In the genomic region with DNA sequence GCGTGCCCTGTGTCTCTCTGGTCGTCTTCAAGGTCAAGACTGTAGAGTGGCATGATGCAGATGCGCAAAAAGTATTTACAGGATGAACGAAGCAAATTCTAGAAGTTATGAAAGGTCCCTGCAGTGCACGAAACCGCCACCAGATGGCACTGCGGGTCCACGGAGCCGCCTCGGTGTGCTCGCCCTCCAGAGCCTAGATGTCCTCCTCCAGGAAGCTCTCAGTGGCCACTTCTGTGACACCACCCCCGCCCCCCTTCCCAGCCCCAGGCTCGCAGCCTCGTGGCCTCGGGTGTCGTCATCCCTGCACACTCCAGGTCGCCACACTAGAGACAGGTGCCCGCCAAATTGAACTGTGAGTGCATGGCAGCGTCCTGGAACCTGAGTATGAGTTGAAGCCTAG, we compare ENCODE assay signal across 9 mouse cellular contexts. TPM values are rescaled to one million over a fixed set of nuclear protein-coding genes. Genes with fewer than 3 reads are reported as not detected.
DNase-seq lines count a peak whose midpoint lies in the region; ATAC-seq and TF ChIP-seq lines count a peak whose summit lies in the region.
"Had no signal": no experiment of that assay in that cellular context is flagged by ENCODE, and none has a peak within 500 bp of the region (broad histone marks: within the 10 kb centered on the region; RNA-seq: fewer than 3 reads in every experiment).

No protein-coding gene starts in this region.

- peak; percentile 79 for DNase-seq in c-Kit-positive CD71-negative TER-119-negative erythroid progenitor cells, embryonic 14.5 days (ENCODE audit: low read depth)
- DNase-seq in forebrain, embryonic 10.5 days (ENCODE audit: extremely low spot score, low spot score) = peak; percentile 84
- peak; percentile 83 for DNase-seq in kidney, postnatal 14 days
- peak; percentile 90 for DNase-seq in liver, postnatal 0 days
- peak; percentile 52 to 67 for DNase-seq in thymus, adult 18-20 months

- peak; percentile 97 for TF ChIP-seq CTCF in liver, postnatal 0 days (IDR thresholded peaks at IDR 0.05; ENCODE audit: low read depth)

- H3K27me3 ChIP-seq in forebrain, embryonic 10.5 days (ENCODE audit: poor library complexity, severe bottlenecking) = peaks cover 67% of the 10 kb centered on the region
- H3K27me3 ChIP-seq in heart, embryonic 16.5 days (ENCODE audit: control insufficient read depth, insufficient read depth, low read length) = peaks cover 30% of the 10 kb centered on the region
- H3K27me3 ChIP-seq in liver, postnatal 0 days (ENCODE audit: insufficient read depth, low read length) = peaks cover 30% of the 10 kb centered on the region
- H3K27me3 ChIP-seq in neural tube, embryonic 13.5 days = peaks cover 48% of the 10 kb centered on the region

- peak; percentile 74 for ATAC-seq in CD4-positive, CD25-positive, alpha-beta regulatory T cell, adult 4 months
- 0 out of 2 replicates have a peak, but pooled peaks have one; percentile 14 for ATAC-seq in heart, embryonic 16.5 days (replicated peaks; ENCODE audit: extremely low read depth, insufficient read depth, low FRiP score)
- ATAC-seq in liver, postnatal 0 days = peak; percentile 78
- peak; percentile 64; the same call in 1 of the 2 replicates for ATAC-seq in neural tube, embryonic 13.5 days (ENCODE audit: low read depth)

- no peak overlapping the region for H3K27ac ChIP-seq in forebrain, embryonic 10.5 days
- H3K27ac ChIP-seq in heart, embryonic 16.5 days (ENCODE audit: low read length) = no peak overlapping the region
- no peak overlapping the region for H3K27ac ChIP-seq in liver, postnatal 0 days (ENCODE audit: low read depth)
- H3K27ac ChIP-seq in neural tube, embryonic 13.5 days (replicated peaks) = no peak overlapping the region

- TF ChIP-seq EP300 in liver, postnatal 0 days (IDR thresholded peaks at IDR 0.05; ENCODE audit: low read depth) = no peak

- peak overlapping the region; percentile 54; the same call in 1 of the 2 replicates for H3K9ac ChIP-seq in heart, embryonic 16.5 days (ENCODE audit: low read length)
- H3K9ac ChIP-seq in liver, postnatal 0 days (replicated peaks) = no peak overlapping the region
- H3K9ac ChIP-seq in neural tube, embryonic 13.5 days = no peak overlapping the region

- peak overlapping the region; percentile 31; the same call in 1 of the 2 replicates for H3K4me3 ChIP-seq in forebrain, embryonic 10.5 days
- H3K4me3 ChIP-seq in heart, embryonic 16.5 days (ENCODE audit: low read length) = no peak overlapping the region
- H3K4me3 ChIP-seq in liver, postnatal 0 days (ENCODE audit: low read depth, low read length) = no peak overlapping the region
- no peak overlapping the region for H3K4me3 ChIP-seq in neural tube, embryonic 13.5 days
- H3K4me3 ChIP-seq: erythroblast, embryonic 14.5 days had no signal

- WGBS in forebrain, embryonic 10.5 days = 2% methylated on average over 19 of the region's 19 CpGs
- WGBS in heart, embryonic 16.5 days = 4% methylated on average over 19 of the region's 19 CpGs
- WGBS in liver, postnatal 0 days (ENCODE audit: insufficient replicate concordance) = 4% methylated on average over 19 of the region's 19 CpGs
- WGBS in neural tube, embryonic 13.5 days = 3% methylated on average over 19 of the region's 19 CpGs

- H3K9me3 ChIP-seq in forebrain, embryonic 10.5 days = peaks cover 9% of the 10 kb centered on the region
- peaks cover 5% of the 10 kb centered on the region for H3K9me3 ChIP-seq in heart, embryonic 16.5 days (replicated peaks; ENCODE audit: control insufficient read depth, low read length)
- peaks cover 6% of the 10 kb centered on the region; the same call in 1 of the 2 replicates for H3K9me3 ChIP-seq in liver, postnatal 0 days (ENCODE audit: low read length)
- H3K9me3 ChIP-seq in neural tube, embryonic 13.5 days = peaks cover 5% of the 10 kb centered on the region; the same call in 1 of the 2 replicates

- H3K36me3 ChIP-seq in forebrain, embryonic 10.5 days (replicated peaks) = no peaks in the 10 kb centered on the region
- no peaks in the 10 kb centered on the region for H3K36me3 ChIP-seq in heart, embryonic 16.5 days (ENCODE audit: control insufficient read depth, insufficient read depth)
- H3K36me3 ChIP-seq in liver, postnatal 0 days (replicated peaks; ENCODE audit: insufficient read depth, low read length) = no peaks in the 10 kb centered on the region
- no peaks in the 10 kb centered on the region for H3K36me3 ChIP-seq in neural tube, embryonic 13.5 days

- H3K4me2 ChIP-seq in heart, embryonic 16.5 days (ENCODE audit: low read depth, low read length) = peak overlapping the region; percentile 50; the same call in 1 of the 2 replicates
- peak overlapping the region; percentile 27; the same call in 1 of the 2 replicates for H3K4me2 ChIP-seq in liver, postnatal 0 days (ENCODE audit: low read depth, low read length)
- H3K4me2 ChIP-seq in neural tube, embryonic 13.5 days = peak overlapping the region; percentile 35

- H3K4me1 ChIP-seq in forebrain, embryonic 10.5 days = peaks cover 15% of the 10 kb centered on the region
- peaks cover 14% of the 10 kb centered on the region for H3K4me1 ChIP-seq in heart, embryonic 16.5 days (ENCODE audit: control insufficient read depth, insufficient read depth, low read length)
- peaks cover 7% of the 10 kb centered on the region; the same call in 1 of the 2 replicates for H3K4me1 ChIP-seq in liver, postnatal 0 days (ENCODE audit: insufficient read depth)
- H3K4me1 ChIP-seq in neural tube, embryonic 13.5 days (replicated peaks) = peaks cover 11% of the 10 kb centered on the region

RNA-seq across cellular contexts. Expression of a gene that starts 0.8 kb away (rescaled TPM):
- polyA plus RNA-seq in CD4-positive, CD25-positive, alpha-beta regulatory T cell, adult 4 months (2017; shearing (Covaris generic)) = not detected
- not detected in 2 replicates for polyA plus RNA-seq in forebrain, embryonic 10.5 days (2016; fragmentation: Nextera tagmentation; extraction: Ambion mirVana)
- polyA plus RNA-seq in heart, embryonic 16.5 days (2015; fragmentation: Nextera tagmentation; extraction: Ambion mirVana) = 2,882 and 3,117 TPM in 2 replicates
- polyA plus RNA-seq in liver, postnatal 0 days (2015; fragmentation: Nextera tagmentation; extraction: Ambion mirVana) = 5.3 and 94.1 TPM in 2 replicates
- polyA plus RNA-seq in neural tube, embryonic 13.5 days (2015; fragmentation: Nextera tagmentation; extraction: Ambion mirVana) = 1.1 and 1.3 TPM in 2 replicates
- polyA plus RNA-seq: erythroblast, embryonic 14.5 days had no signal

RNA-seq across cellular contexts. Expression of a gene that starts 1.5 kb away (rescaled TPM):
- polyA plus RNA-seq in CD4-positive, CD25-positive, alpha-beta regulatory T cell, adult 4 months (2017; shearing (Covaris generic)) = 1 to 10 TPM; 2.6 to 3.3 TPM
- 3.6 and 4.8 TPM in 2 replicates for polyA plus RNA-seq in forebrain, embryonic 10.5 days (2016; fragmentation: Nextera tagmentation; extraction: Ambion mirVana)
- polyA plus RNA-seq in heart, embryonic 16.5 days (2015; fragmentation: Nextera tagmentation; extraction: Ambion mirVana) = 4.1 and 5.0 TPM in 2 replicates
- polyA plus RNA-seq in liver, postnatal 0 days (2015; fragmentation: Nextera tagmentation; extraction: Ambion mirVana) = 0.12 and 0.32 TPM in 2 replicates
- polyA plus RNA-seq in neural tube, embryonic 13.5 days (2015; fragmentation: Nextera tagmentation; extraction: Ambion mirVana) = 4.0 and 5.3 TPM in 2 replicates
- polyA plus RNA-seq: erythroblast, embryonic 14.5 days had no signal

RNA-seq across cellular contexts. Expression of a gene that starts 23.6 kb away (rescaled TPM):
- 10 to 100 TPM; 10.1 to 11.6 TPM for polyA plus RNA-seq in CD4-positive, CD25-positive, alpha-beta regulatory T cell, adult 4 months (2017; shearing (Covaris generic))
- 26.9 and 28.7 TPM in 2 replicates for polyA plus RNA-seq in forebrain, embryonic 10.5 days (2016; fragmentation: Nextera tagmentation; extraction: Ambion mirVana)
- polyA plus RNA-seq in heart, embryonic 16.5 days (2015; fragmentation: Nextera tagmentation; extraction: Ambion mirVana) = 11.1 and 12.8 TPM in 2 replicates
- polyA plus RNA-seq in liver, postnatal 0 days (2015; fragmentation: Nextera tagmentation; extraction: Ambion mirVana) = 3.8 and 4.6 TPM in 2 replicates
- polyA plus RNA-seq in neural tube, embryonic 13.5 days (2015; fragmentation: Nextera tagmentation; extraction: Ambion mirVana) = 18.6 and 20.5 TPM in 2 replicates

RNA-seq across cellular contexts. Expression of a gene that starts 45.9 kb away (rescaled TPM):
- not detected for polyA plus RNA-seq in CD4-positive, CD25-positive, alpha-beta regulatory T cell, adult 4 months (2017; shearing (Covaris generic))
- polyA plus RNA-seq in forebrain, embryonic 10.5 days (2016; fragmentation: Nextera tagmentation; extraction: Ambion mirVana) = 5.4 and 6.3 TPM in 2 replicates
- 13.6 and 14.2 TPM in 2 replicates for polyA plus RNA-seq in heart, embryonic 16.5 days (2015; fragmentation: Nextera tagmentation; extraction: Ambion mirVana)
- 0.47 and 0.69 TPM in 2 replicates for polyA plus RNA-seq in liver, postnatal 0 days (2015; fragmentation: Nextera tagmentation; extraction: Ambion mirVana)
- 1.2 and 3.4 TPM in 2 replicates for polyA plus RNA-seq in neural tube, embryonic 13.5 days (2015; fragmentation: Nextera tagmentation; extraction: Ambion mirVana)

RNA-seq across cellular contexts. Expression of a gene that starts 46.1 kb away (rescaled TPM):
- 10 to 100 TPM; 15.8 to 17.6 TPM for polyA plus RNA-seq in CD4-positive, CD25-positive, alpha-beta regulatory T cell, adult 4 months (2017; shearing (Covaris generic))
- polyA plus RNA-seq in forebrain, embryonic 10.5 days (2016; fragmentation: Nextera tagmentation; extraction: Ambion mirVana) = 30.9 and 32.2 TPM in 2 replicates
- 16.2 and 16.7 TPM in 2 replicates for polyA plus RNA-seq in heart, embryonic 16.5 days (2015; fragmentation: Nextera tagmentation; extraction: Ambion mirVana)
- polyA plus RNA-seq in liver, postnatal 0 days (2015; fragmentation: Nextera tagmentation; extraction: Ambion mirVana) = 7.7 and 7.8 TPM in 2 replicates
- 19.8 and 21.1 TPM in 2 replicates for polyA plus RNA-seq in neural tube, embryonic 13.5 days (2015; fragmentation: Nextera tagmentation; extraction: Ambion mirVana)

Comparison
In these comparisons a context has a peak if more than half of its experiments do, and no peak if none do; other contexts are left out.
1. ATAC-seq: peak in every context shown above with its lines; median percentile 78 in liver, postnatal 0 days; 74 in CD4-positive, CD25-positive, alpha-beta regulatory T cell, adult 4 months; 64 in neural tube, embryonic 13.5 days; 14 in heart, embryonic 16.5 days.
2. RNA of a gene that starts 0.8 kb away (polyA plus RNA-seq): 2,882 to 3,117 TPM in heart, embryonic 16.5 days; 5.3 to 94.1 TPM in liver, postnatal 0 days, 1.1 to 1.3 TPM in neural tube, embryonic 13.5 days, not detected in CD4-positive, CD25-positive, alpha-beta regulatory T cell, adult 4 months and not detected in forebrain, embryonic 10.5 days; every median in the first group is over 10 times any median in the second.
3. Peak in every context shown above with its lines, with median percentiles within 50 percentile points of each other: DNase-seq and H3K4me2 ChIP-seq.